Mouse (Mus musculus) stomach, postnatal 0 days (tissue): ENCODE measurements around the gene Btd. TPM values are rescaled to one million over a fixed set of nuclear protein-coding genes. Genes with fewer than 3 reads are reported as not detected.

Experiments used
- ATAC-seq: fragments of 200-750 bp; cut with Nextera tagmentation; 2 replicates; pipeline ENCODE4 v1.8.0; 2017; ENCODE audit not compliant: low FRiP score, low TSS enrichment
- DNase-seq: peaks from one replicate; pipeline ENCODE4 v3.0.0-alpha.2; 2016; ENCODE audit warnings: low spot score
- H3K27ac ChIP-seq: fragments of 300-500 bp; sonication (generic); replicated peaks from 2 replicates; pipeline ENCODE4 v1.5.1; 2014; ENCODE audit warnings: mild to moderate bottlenecking, control low read depth
- H3K27me3 ChIP-seq: fragments of 300-500 bp; sonication (generic); 2 replicates; pipeline ENCODE4 v1.6.1; 2014; ENCODE audit warnings: low read length; ENCODE audit not compliant: control insufficient read depth, insufficient read depth
- H3K36me3 ChIP-seq: fragments of 300-500 bp; sonication (generic); 2 replicates; pipeline ENCODE4 v1.6.1; 2014; ENCODE audit warnings: low read length, mixed read lengths; ENCODE audit not compliant: control insufficient read depth, insufficient read depth
- H3K4me1 ChIP-seq: fragments of 300-500 bp; sonication (generic); replicated peaks from 2 replicates; pipeline ENCODE4 v1.6.1; 2014; ENCODE audit warnings: antibody characterized with exemption; ENCODE audit not compliant: control insufficient read depth, insufficient read depth
- H3K4me2 ChIP-seq: fragments of 300-500 bp; sonication (generic); replicated peaks from 2 replicates; pipeline ENCODE4 v1.6.1; 2014; ENCODE audit warnings: low read depth, mild to moderate bottlenecking, control low read depth, moderate library complexity
- H3K4me3 ChIP-seq: fragments of 300-500 bp; sonication (generic); 2 replicates; pipeline ENCODE4 v1.5.1; 2014; ENCODE audit warnings: low read depth, low read length, control low read depth
- H3K9ac ChIP-seq: fragments of 300-500 bp; sonication (generic); 2 replicates; pipeline ENCODE4 v1.6.1; 2014; ENCODE audit warnings: mild to moderate bottlenecking, low read length, control low read depth, mixed read lengths
- H3K9me3 ChIP-seq: fragments of 300-500 bp; sonication (generic); 2 replicates; pipeline ENCODE4 v1.6.1; 2016; ENCODE audit warnings: low read length; ENCODE audit not compliant: control insufficient read depth
- CTCF ChIP-seq: IDR thresholded peaks from 2 replicates; pipeline ENCODE4 v1.5.1; 2016; ENCODE audit warnings: antibody characterized with exemption, low read depth, mild to moderate bottlenecking, moderate library complexity
- EP300 ChIP-seq: optimal IDR thresholded peaks from 2 replicates; pipeline ENCODE3; 2016; ENCODE audit warnings: antibody characterized with exemption
- WGBS: fragments of 180-500 bp; shearing (Covaris S2); extraction: QIAGEN DNeasy Blood & Tissue Kit; methylation state at CpG from one replicate; pipeline ENCODE4 v1.1.7; 2014; 5-methylcytosine and 5-hydroxymethylcytosine counted together
- polyA plus RNA-seq: library from polyadenylated mRNA; unstranded; fragments of >200 nt; fragmentation: Nextera tagmentation; extraction: Ambion mirVana; gene quantifications from 2 replicates; pipeline ENCODE4 v1.2.1, GENCODE M21; 2015

The Btd gene
- polyA plus RNA-seq, 1 experiment from 2014 or later = 17.5 TPM

- Histone ChIP-seq H3K4me2 (no peak overlapping the region), H3K36me3 (no peaks in the 10 kb centered on the region), H3K4me1 (no peaks in the 10 kb centered on the region), H3K9ac (no peak overlapping the region), H3K27ac (no peak overlapping the region), H3K4me3 (no peak overlapping the region), H3K9me3 (no peaks in the 10 kb centered on the region), H3K27me3 (no peaks in the 10 kb centered on the region)
- no peak for ATAC-seq
- no peak for DNase-seq
- TF ChIP-seq EP300 = no peak
- no peak for TF ChIP-seq CTCF
- WGBS = 81% methylated on average over 1 of the region's 2 CpGs
These were observed 42.8 kb downstream of the Btd start for GRCm38 (mm10) chr14:31683610-31684009.

- no peak overlapping the region for H3K9ac ChIP-seq
- H3K27me3 ChIP-seq = no peaks in the 10 kb centered on the region
- H3K4me2 ChIP-seq = no peak overlapping the region
- no peaks in the 10 kb centered on the region for H3K9me3 ChIP-seq
- H3K27ac ChIP-seq = no peak overlapping the region
- no peaks in the 10 kb centered on the region for H3K36me3 ChIP-seq
- 63% methylated on average over 7 of the region's 7 CpGs for WGBS
- ATAC-seq = no peak
- H3K4me1 ChIP-seq = no peaks in the 10 kb centered on the region
- DNase-seq = no peak
- TF ChIP-seq CTCF = no peak
- no peak for TF ChIP-seq EP300
- no peak overlapping the region for H3K4me3 ChIP-seq
These were observed 43.7 kb downstream of the Btd start for GRCm38 (mm10) chr14:31684343-31685040.

GRCm38 (mm10) chr14:31685680-31686079, 44.9 kb downstream of the Btd start:
- H3K9ac ChIP-seq = no peak overlapping the region
- H3K36me3 ChIP-seq = no peaks in the 10 kb centered on the region
- TF ChIP-seq EP300 (no peak), CTCF (no peak)
- ATAC-seq (no peak), DNase-seq (no peak)
- H3K27ac ChIP-seq = no peak overlapping the region
- H3K4me3 ChIP-seq = no peak overlapping the region
- H3K27me3 ChIP-seq = no peaks in the 10 kb centered on the region
- no peaks in the 10 kb centered on the region for H3K4me1 ChIP-seq
- no peak overlapping the region for H3K4me2 ChIP-seq
- WGBS = 83% methylated on average over 10 of the region's 10 CpGs
- no peaks in the 10 kb centered on the region for H3K9me3 ChIP-seq

- 95% methylated on average over 1 of the region's 1 CpGs for whole genome bisulfite sequencing
These were observed 45.4 kb downstream of the Btd start for GRCm38 (mm10) chr14:31686231-31686630.

GRCm38 (mm10) chr14:31692536-31692935, 51.7 kb downstream of the Btd start:
- DNase-seq (no peak), ATAC-seq (no peak)
- WGBS = 89% methylated on average over 6 of the region's 6 CpGs

More at GRCm38 (mm10) chr14:31686231-31686630, 45.4 kb downstream of the Btd start:
- no peak overlapping the region for H3K9ac ChIP-seq
- no peak overlapping the region for H3K27ac ChIP-seq
- no peaks in the 10 kb centered on the region for H3K4me1 ChIP-seq
- no peaks in the 10 kb centered on the region for H3K27me3 ChIP-seq
- H3K4me3 ChIP-seq = no peak overlapping the region
- TF ChIP-seq EP300 (no peak), CTCF (no peak)
- no peaks in the 10 kb centered on the region for H3K9me3 ChIP-seq
- no peak for DNase-seq
- H3K4me2 ChIP-seq = no peak overlapping the region
- H3K36me3 ChIP-seq = no peaks in the 10 kb centered on the region
- no peak for ATAC-seq

GRCm38 (mm10) chr14:31696206-31696984, 55.6 kb downstream of the Btd start:
- H3K27me3 ChIP-seq = no peaks in the 10 kb centered on the region
- peaks cover 3% of the 10 kb centered on the region; the same call in 1 of the 2 replicates for H3K36me3 ChIP-seq
- H3K4me2 ChIP-seq = no peak overlapping the region
- no peak for ATAC-seq
- H3K4me3 ChIP-seq = no peak overlapping the region
- TF ChIP-seq CTCF (no peak), EP300 (no peak)
- H3K4me1 ChIP-seq = no peaks in the 10 kb centered on the region
- no peaks in the 10 kb centered on the region for H3K9me3 ChIP-seq
- H3K9ac ChIP-seq = no peak overlapping the region
- 81% methylated on average over 9 of the region's 9 CpGs for WGBS
- no peak overlapping the region for H3K27ac ChIP-seq
- no peak for DNase-seq

More at GRCm38 (mm10) chr14:31692536-31692935, 51.7 kb downstream of the Btd start:
- Histone ChIP-seq H3K4me2 (no peak overlapping the region), H3K36me3 (peaks cover 3% of the 10 kb centered on the region; the same call in 1 of the 2 replicates), H3K9ac (no peak overlapping the region), H3K27me3 (no peaks in the 10 kb centered on the region), H3K4me1 (no peaks in the 10 kb centered on the region), H3K4me3 (no peak overlapping the region), H3K27ac (no peak overlapping the region), H3K9me3 (no peaks in the 10 kb centered on the region)
- TF ChIP-seq CTCF (no peak), EP300 (no peak)
